Mouse (Mus musculus): ENCODE data around the gene Gm17655.

The Gm17655 gene

GRCm38 (mm10) chr5:110086161-110086866 lies 14.0 kb upstream of the Gm17655 start:
- DNase-seq = no peak

- no peak for DNase-seq
Observed at GRCm38 (mm10) chr5:110082961-110083360, 10.6 kb upstream of the Gm17655 start.

GRCm38 (mm10) chr5:110057637-110058408 lies 14.5 kb downstream of the Gm17655 start:
- peak; percentile 71 for DNase-seq

GRCm38 (mm10) chr5:110023694-110024427 lies 48.5 kb downstream of the Gm17655 start:
- peak; percentile 70 for DNase-seq

GRCm38 (mm10) chr5:110023273-110023672 lies 49.0 kb downstream of the Gm17655 start:
- DNase-seq = no peak

GRCm38 (mm10) chr5:110015775-110016174 lies 56.5 kb downstream of the Gm17655 start:
- DNase-seq = peak; percentile 2
